Mouse (Mus musculus): ENCODE data around the gene Copa. TPM values are rescaled to one million over a fixed set of nuclear protein-coding genes. Genes with fewer than 3 reads are reported as not detected.

The Copa gene
- polyA plus RNA-seq, 1 experiment from 2014 or later: 55.4 TPM

DNA sequence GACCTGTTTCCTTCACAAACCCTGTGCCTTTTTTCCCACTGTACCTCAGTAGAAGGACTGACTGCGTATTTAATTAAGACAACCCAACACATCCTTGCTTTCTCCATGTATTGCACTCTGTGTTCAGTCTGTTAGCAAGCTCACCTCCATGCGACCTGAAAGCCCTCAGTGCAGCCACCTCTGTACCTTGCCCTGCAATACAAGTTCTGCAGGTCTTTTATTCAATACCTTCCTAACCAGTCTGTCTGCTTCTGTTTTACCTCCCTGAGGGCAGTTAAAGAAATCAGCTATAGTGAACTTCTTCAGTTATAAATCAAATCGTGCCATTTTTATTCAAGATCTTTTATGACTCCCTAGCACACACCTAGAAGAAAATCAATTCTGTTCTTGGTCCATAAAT lies 59.2 kb downstream of the Copa start:
- Histone ChIP-seq H3K4me1 (ENCODE audit: insufficient read depth) (no peaks in the 10 kb centered on the region), H3K9me3 (ENCODE audit: low read length) (no peaks in the 10 kb centered on the region), H3K27me3 (ENCODE audit: insufficient read depth, low read length) (no peaks in the 10 kb centered on the region), H3K4me2 (ENCODE audit: low read depth, low read length) (no peak overlapping the region), H3K27ac (ENCODE audit: low read depth) (no peak overlapping the region), H3K36me3 (replicated peaks; ENCODE audit: insufficient read depth, low read length) (no peaks in the 10 kb centered on the region), H3K9ac (replicated peaks) (no peak overlapping the region; the same call in 1 of the 2 replicates), H3K4me3 (ENCODE audit: low read depth, low read length) (no peak overlapping the region)
- no peak for DNase-seq
- peak; percentile 45; the same call in 1 of the 2 replicates for ATAC-seq
- TF ChIP-seq CTCF (IDR thresholded peaks at IDR 0.05; ENCODE audit: low read depth) (no peak), EP300 (IDR thresholded peaks at IDR 0.05; ENCODE audit: low read depth) (no peak)
- 73% methylated on average over 3 of the region's 3 CpGs for WGBS (ENCODE audit: insufficient replicate concordance)

DNA sequence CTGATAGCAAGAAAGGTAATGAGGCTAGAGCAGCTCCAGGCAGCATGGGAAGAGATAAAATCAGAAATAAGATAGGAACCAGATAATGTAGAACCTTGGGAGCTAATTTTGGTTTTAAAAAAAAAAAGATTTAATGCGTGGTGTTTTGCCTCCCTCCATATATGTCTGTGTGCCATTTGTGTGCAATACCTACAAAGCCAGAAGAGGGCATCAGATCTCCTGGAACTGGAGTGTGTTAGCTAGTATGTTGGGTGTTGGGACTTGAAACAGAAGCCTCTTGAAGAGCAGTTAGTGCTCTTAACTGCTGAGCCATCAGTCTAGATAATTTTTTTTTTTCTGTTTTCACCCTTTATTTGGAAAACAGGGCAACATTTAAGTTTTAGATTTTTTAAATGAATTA lies 61.2 kb downstream of the Copa start:
- Histone ChIP-seq H3K4me3 (ENCODE audit: low read depth, low read length) (no peak overlapping the region), H3K9me3 (ENCODE audit: low read length) (no peaks in the 10 kb centered on the region), H3K27me3 (ENCODE audit: insufficient read depth, low read length) (no peaks in the 10 kb centered on the region), H3K27ac (ENCODE audit: low read depth) (no peak overlapping the region), H3K4me2 (ENCODE audit: low read depth, low read length) (no peak overlapping the region), H3K36me3 (replicated peaks; ENCODE audit: insufficient read depth, low read length) (no peaks in the 10 kb centered on the region), H3K4me1 (ENCODE audit: insufficient read depth) (peaks cover 6% of the 10 kb centered on the region), H3K9ac (replicated peaks) (no peak overlapping the region)
- ATAC-seq: no peak
- WGBS (ENCODE audit: insufficient replicate concordance): 10% methylated on average over 1 of the region's 1 CpGs
- TF ChIP-seq CTCF (IDR thresholded peaks at IDR 0.05; ENCODE audit: low read depth): peak; percentile 84
- TF ChIP-seq EP300 (IDR thresholded peaks at IDR 0.05; ENCODE audit: low read depth): no peak
- peak; percentile 59 for DNase-seq

- peak within 1 kb of the TSS; percentile 69 for H3K4me2 ChIP-seq (ENCODE audit: low read depth, low read length)
- no peaks in the 10 kb centered on the region for H3K9me3 ChIP-seq (ENCODE audit: low read length)
- peak within 1 kb of the TSS; percentile 100 for H3K9ac ChIP-seq (replicated peaks)
- H3K4me3 ChIP-seq (ENCODE audit: low read depth, low read length): peak within 1 kb of the TSS; percentile 100
- H3K27ac ChIP-seq (ENCODE audit: low read depth): peak within 1 kb of the TSS; percentile 99
- H3K4me1 ChIP-seq (ENCODE audit: insufficient read depth): peaks cover 22% of the 10 kb centered on the region
- no peaks in the 10 kb centered on the region for H3K27me3 ChIP-seq (ENCODE audit: insufficient read depth, low read length)
- TF ChIP-seq EP300 (IDR thresholded peaks at IDR 0.05; ENCODE audit: low read depth) (no peak), CTCF (IDR thresholded peaks at IDR 0.05; ENCODE audit: low read depth) (no peak)
- ATAC-seq: peak; percentile 99
- under 1% methylated on average over 42 of the region's 42 CpGs for WGBS (ENCODE audit: insufficient replicate concordance)
- peak; percentile 98 for DNase-seq
- peaks cover 29% of the 10 kb centered on the region for H3K36me3 ChIP-seq (replicated peaks; ENCODE audit: insufficient read depth, low read length)
These were observed 65.5 kb downstream of the Copa start, which contains the start of gene Dcaf8 for GRCm38 (mm10) chr1:172147835-172148278. Gene Dcaf8, plus strand, starts transcription at chr1:172148084.

DNA sequence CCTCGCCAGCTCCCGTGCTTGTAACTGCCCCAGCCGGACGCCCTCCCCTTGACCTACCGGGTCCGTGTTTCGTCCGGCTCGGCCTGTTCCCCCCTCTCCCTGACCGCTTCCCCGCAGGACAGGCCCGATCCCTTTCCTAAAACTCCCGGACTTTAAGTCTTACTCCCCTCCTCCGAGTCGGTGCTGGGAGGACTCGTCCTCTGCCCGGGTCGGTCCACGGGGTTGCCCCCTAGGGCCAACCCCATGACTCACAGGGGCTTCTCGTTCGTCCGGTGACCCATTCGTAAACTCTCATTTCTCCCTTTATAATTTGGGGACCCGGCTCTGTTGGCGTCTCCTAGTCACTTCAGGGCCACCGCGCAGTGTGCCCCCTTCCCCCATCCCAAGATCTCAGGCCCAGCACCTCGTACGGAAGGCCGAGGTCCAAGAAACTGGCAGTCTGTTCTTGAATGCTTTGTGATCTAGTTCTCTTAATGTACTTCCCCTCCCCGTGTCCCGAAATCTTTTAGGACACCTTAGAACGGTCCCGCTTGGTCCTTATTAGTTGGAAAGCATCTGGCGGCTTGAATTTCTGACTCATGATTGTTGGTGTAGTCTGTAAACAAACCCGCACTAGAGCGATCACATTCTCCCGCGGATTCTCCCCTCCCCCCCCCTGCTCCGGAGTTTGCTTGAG lies 66.1 kb downstream of the Copa start:
- Histone ChIP-seq H3K36me3 (replicated peaks; ENCODE audit: insufficient read depth, low read length) (peaks cover 34% of the 10 kb centered on the region), H3K4me1 (ENCODE audit: insufficient read depth) (peaks cover 22% of the 10 kb centered on the region), H3K9ac (replicated peaks) (peak overlapping the region; percentile 100), H3K4me3 (ENCODE audit: low read depth, low read length) (peak overlapping the region; percentile 100), H3K27me3 (ENCODE audit: insufficient read depth, low read length) (no peaks in the 10 kb centered on the region), H3K4me2 (ENCODE audit: low read depth, low read length) (peak overlapping the region; percentile 69), H3K27ac (ENCODE audit: low read depth) (peak overlapping the region; percentile 99), H3K9me3 (ENCODE audit: low read length) (no peaks in the 10 kb centered on the region)
- DNase-seq (peak; percentile 78), ATAC-seq (peak; percentile 43)
- under 1% methylated on average over 40 of the region's 40 CpGs for WGBS (ENCODE audit: insufficient replicate concordance)
- TF ChIP-seq CTCF (IDR thresholded peaks at IDR 0.05; ENCODE audit: low read depth) (no peak), EP300 (IDR thresholded peaks at IDR 0.05; ENCODE audit: low read depth) (no peak)

DNA sequence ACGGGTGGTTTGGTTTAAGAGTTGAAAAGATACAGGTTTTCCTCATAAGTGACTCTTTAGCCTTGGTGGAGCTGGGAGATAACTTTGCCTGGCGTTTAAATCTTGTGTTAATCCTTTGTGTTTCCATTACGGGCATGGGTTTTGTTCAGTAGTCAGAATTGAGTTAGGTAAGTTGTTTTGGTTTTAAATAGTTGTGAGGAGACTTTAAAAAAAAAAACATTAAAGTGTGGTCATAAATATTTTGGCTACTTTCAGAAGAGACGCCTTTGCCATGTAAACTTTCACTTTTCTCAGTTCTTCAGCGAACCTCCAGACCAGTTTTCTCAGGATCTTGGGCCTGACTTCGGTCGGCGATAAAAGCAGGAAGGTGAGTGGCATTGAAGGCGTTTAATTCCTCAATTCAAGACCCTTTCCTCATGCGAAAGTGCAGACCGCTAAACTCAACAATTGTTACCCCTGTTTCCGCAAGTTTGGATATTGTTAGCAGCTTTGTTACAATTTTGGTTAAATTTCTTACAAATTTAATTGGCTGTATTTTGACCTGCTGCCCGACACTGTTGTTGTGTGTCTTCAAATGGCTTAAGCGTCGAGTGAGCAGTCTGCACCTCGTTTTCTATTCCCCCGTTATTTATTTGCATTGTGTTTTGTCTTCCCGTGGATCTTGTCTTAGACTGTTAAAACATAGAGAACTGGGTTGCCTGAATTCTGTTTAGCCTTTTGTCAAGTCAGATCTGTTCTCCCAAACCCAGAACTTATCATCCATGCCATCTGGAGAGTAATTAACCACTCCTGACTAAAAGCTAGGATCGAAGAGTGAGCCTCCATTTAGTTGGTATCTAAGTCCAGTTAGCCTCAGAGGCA lies 66.9 kb downstream of the Copa start:
- Histone ChIP-seq H3K4me3 (ENCODE audit: low read depth, low read length) (peak overlapping the region; percentile 100), H3K4me1 (ENCODE audit: insufficient read depth) (peaks cover 22% of the 10 kb centered on the region), H3K36me3 (replicated peaks; ENCODE audit: insufficient read depth, low read length) (peaks cover 40% of the 10 kb centered on the region), H3K9ac (replicated peaks) (peak overlapping the region; percentile 100), H3K27ac (ENCODE audit: low read depth) (peak overlapping the region; percentile 99), H3K27me3 (ENCODE audit: insufficient read depth, low read length) (no peaks in the 10 kb centered on the region), H3K4me2 (ENCODE audit: low read depth, low read length) (peak overlapping the region; percentile 69), H3K9me3 (ENCODE audit: low read length) (no peaks in the 10 kb centered on the region)
- WGBS (ENCODE audit: insufficient replicate concordance): 6% methylated on average over 19 of the region's 19 CpGs
- no peak for TF ChIP-seq EP300 (IDR thresholded peaks at IDR 0.05; ENCODE audit: low read depth)
- no peak for TF ChIP-seq CTCF (IDR thresholded peaks at IDR 0.05; ENCODE audit: low read depth)
- ATAC-seq (no peak), DNase-seq (no peak)

- TF ChIP-seq EP300 (IDR thresholded peaks at IDR 0.05; ENCODE audit: low read depth) (no peak), CTCF (IDR thresholded peaks at IDR 0.05; ENCODE audit: low read depth) (no peak)
- H3K36me3 ChIP-seq (replicated peaks; ENCODE audit: insufficient read depth, low read length): peaks cover 60% of the 10 kb centered on the region
These were observed 72.2 kb downstream of the Copa start for GRCm38 (mm10) chr1:172154536-172154935.

More at GRCm38 (mm10) chr1:172154536-172154935, 72.2 kb downstream of the Copa start:
- Histone ChIP-seq H3K27me3 (ENCODE audit: insufficient read depth, low read length) (no peaks in the 10 kb centered on the region), H3K4me1 (ENCODE audit: insufficient read depth) (peaks cover 16% of the 10 kb centered on the region), H3K9ac (replicated peaks) (no peak overlapping the region), H3K4me3 (ENCODE audit: low read depth, low read length) (no peak overlapping the region), H3K9me3 (ENCODE audit: low read length) (no peaks in the 10 kb centered on the region), H3K4me2 (ENCODE audit: low read depth, low read length) (no peak overlapping the region), H3K27ac (ENCODE audit: low read depth) (no peak overlapping the region)
- ATAC-seq: no peak
- no peak for DNase-seq
- WGBS (ENCODE audit: insufficient replicate concordance): 87% methylated on average over 3 of the region's 3 CpGs

Measured in liver, postnatal 0 days (tissue).